Mouse (Mus musculus) olfactory bulb, adult 2 months (tissue): ENCODE data around the gene Olfr1438-ps1. TPM values are rescaled to one million over a fixed set of nuclear protein-coding genes. Genes with fewer than 3 reads are reported as not detected.
"Not testable (repeated sequence)": the region's sequence is repeated elsewhere in the genome, so short reads cannot be mapped to it uniquely, and the experiment has no call there.

Experiments
- H3K27ac ChIP-seq: fragments of 200-500 bp; 2 replicates; pipeline ENCODE4 v1.5.1; 2012; ENCODE audit warnings: low read depth, low read length; ENCODE audit not compliant: insufficient read depth
- H3K4me1 ChIP-seq: fragments of 200-500 bp; 2 replicates; pipeline ENCODE4 v1.6.1; 2012; ENCODE audit warnings: low read length; ENCODE audit not compliant: control insufficient read depth, insufficient read depth
- H3K4me3 ChIP-seq: fragments of 200-500 bp; 2 replicates; pipeline ENCODE4 v1.5.1; 2012; ENCODE audit warnings: mild to moderate bottlenecking, low read depth, low read length, moderate library complexity; ENCODE audit not compliant: insufficient read depth
- CTCF ChIP-seq: fragments of 200-500 bp; IDR thresholded peaks from 2 replicates; pipeline ENCODE4 v1.5.1; 2012; ENCODE audit warnings: low read depth, mild to moderate bottlenecking, low read length, moderate library complexity; ENCODE audit not compliant: insufficient read depth
- POLR2A ChIP-seq: fragments of 200-500 bp; IDR thresholded peaks from 2 replicates; pipeline ENCODE4 v1.6.1; 2012; ENCODE audit warnings: mild to moderate bottlenecking, low read depth, low read length, moderate library complexity; ENCODE audit not compliant: insufficient read depth
- WGBS: fragments of 180-500 bp; shearing (Covaris S2); methylation state at CpG from one replicate; pipeline ENCODE4 v1.1.7; 2018; 5-methylcytosine and 5-hydroxymethylcytosine counted together
- polyA plus RNA-seq: library from polyadenylated mRNA; stranded (reverse); fragments of >200 nt; gene quantifications from 2 replicates; pipeline ENCODE4 v1.2.4, GENCODE M21; 2012; ENCODE audit warnings: low replicate concordance; ENCODE audit not compliant: missing spikeins, insufficient read depth, insufficient read length

The Olfr1438-ps1 gene
- not detected in 2 replicates for polyA plus RNA-seq

GRCm38 (mm10) chr19:12335810-12336209 lies at the start of gene Olfr1438-ps1:
TSS of gene Olfr1438-ps1 (minus strand) at chr19:12335910.
- no peak within 1 kb of the TSS for H3K27ac ChIP-seq
- 82% methylated on average over 3 of the region's 3 CpGs for WGBS

GRCm38 (mm10) chr19:12374465-12375025 lies 38.8 kb upstream of the Olfr1438-ps1 start:
- Histone ChIP-seq H3K27ac (no peak overlapping the region), H3K4me1 (no peaks in the 10 kb centered on the region), H3K4me3 (no peak overlapping the region)
- 57% methylated on average over 2 of the region's 2 CpGs for WGBS
- TF ChIP-seq CTCF (no peak), POLR2A (no peak)

More at GRCm38 (mm10) chr19:12335810-12336209, at the start of gene Olfr1438-ps1:
- no peak for TF ChIP-seq POLR2A
- no peak for TF ChIP-seq CTCF
- Histone ChIP-seq H3K4me1 (no peaks in the 10 kb centered on the region), H3K4me3 (no peak within 1 kb of the TSS)

- Histone ChIP-seq H3K27ac (no peak overlapping the region), H3K4me1 (no peaks in the 10 kb centered on the region), H3K4me3 (no peak overlapping the region)
- WGBS: 81% methylated on average over 3 of the region's 3 CpGs
- no peak for TF ChIP-seq POLR2A
- no peak for TF ChIP-seq CTCF
These were observed 37.3 kb upstream of the Olfr1438-ps1 start for GRCm38 (mm10) chr19:12373004-12373403.

- no peak within 1 kb of the TSS for H3K4me3 ChIP-seq
- WGBS: 79% methylated on average over 2 of the region's 2 CpGs
- no peak for TF ChIP-seq CTCF
- no peak for TF ChIP-seq POLR2A
- no peaks in the 10 kb centered on the region for H3K4me1 ChIP-seq
- no peak within 1 kb of the TSS for H3K27ac ChIP-seq
These were observed 10.7 kb downstream of the Olfr1438-ps1 start, which contains the start of gene Olfr1437 for GRCm38 (mm10) chr19:12325001-12325400. TSS of gene Olfr1437 (minus strand) at chr19:12325101.

DNA sequence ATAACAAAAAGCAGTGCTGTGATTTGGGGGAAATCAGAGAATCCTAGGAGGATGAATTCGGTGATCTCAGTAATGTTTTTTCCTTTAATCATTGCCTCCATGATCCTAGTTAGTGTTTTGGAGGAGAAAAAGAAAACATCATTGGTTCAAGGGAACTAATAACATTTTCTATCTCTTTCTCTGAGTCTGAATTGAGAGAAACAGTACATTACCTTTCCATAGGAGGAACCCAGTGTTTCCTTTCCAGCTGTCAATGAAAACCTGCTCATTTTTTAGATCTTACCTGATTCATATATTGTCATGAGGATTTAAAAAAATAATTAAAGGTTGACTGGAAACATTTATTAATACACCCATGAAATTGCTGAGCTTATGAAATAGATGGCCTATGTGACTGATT lies 36.7 kb downstream of the Olfr1438-ps1 start, which contains the start of gene Olfr1436:
TSS of gene Olfr1436 (minus strand) at position 101 of the 400 bp plus-strand sequence.
- 83% methylated on average over 1 of the region's 1 CpGs for WGBS
- not testable (repeated sequence) for H3K4me1 ChIP-seq, H3K27ac ChIP-seq, H3K4me3 ChIP-seq

DNA sequence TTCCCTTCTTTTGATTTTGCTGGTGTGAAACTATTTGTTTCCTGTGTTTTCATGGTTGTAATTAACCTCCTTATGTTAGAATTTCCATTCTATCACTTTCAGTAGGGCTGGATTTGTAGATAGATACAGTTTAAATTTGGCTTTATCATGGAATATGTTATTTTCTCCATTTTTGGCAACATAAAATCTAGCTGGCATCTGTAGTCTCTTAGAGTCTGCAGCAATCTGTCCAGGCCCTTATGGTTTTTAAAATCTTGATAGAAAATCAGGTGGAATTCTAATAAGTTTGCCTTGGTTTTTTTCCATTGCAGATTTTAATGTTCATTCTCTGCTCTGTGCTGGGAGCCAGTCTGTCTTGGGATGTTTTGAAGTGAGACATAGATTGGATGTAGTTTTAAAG lies 42.7 kb downstream of the Olfr1438-ps1 start:
- Histone ChIP-seq H3K27ac (no peak overlapping the region), H3K4me3 (no peak overlapping the region), H3K4me1 (no peaks in the 10 kb centered on the region)
- TF ChIP-seq CTCF (no peak), POLR2A (no peak)

- WGBS: 53% methylated on average over 2 of the region's 2 CpGs
- Histone ChIP-seq H3K27ac (no peak within 1 kb of the TSS), H3K4me1 (no peaks in the 10 kb centered on the region)
These were observed 56.2 kb downstream of the Olfr1438-ps1 start, which contains the start of gene Olfr1434 for GRCm38 (mm10) chr19:12279554-12279953. TSS of gene Olfr1434 (plus strand) at chr19:12279854.

More at GRCm38 (mm10) chr19:12279554-12279953, 56.2 kb downstream of the Olfr1438-ps1 start, which contains the start of gene Olfr1434:
- no peak within 1 kb of the TSS for H3K4me3 ChIP-seq
- TF ChIP-seq POLR2A (no peak), CTCF (no peak)

Other genes with a start within 250 kb of the Olfr1438-ps1 start
- not detected in 2 replicates for gene Olfr1426, start 243.9 kb downstream of the Olfr1438-ps1 start, polyA plus RNA-seq
- not detected in 2 replicates for gene Olfr1427, start 232.6 kb downstream of the Olfr1438-ps1 start, polyA plus RNA-seq
- gene Olfr1428, start 220.0 kb downstream of the Olfr1438-ps1 start, polyA plus RNA-seq: not detected in 2 replicates
- not detected in 2 replicates for gene Olfr76, start 212.7 kb downstream of the Olfr1438-ps1 start, polyA plus RNA-seq
- gene Olfr1555-ps1, start 165.8 kb downstream of the Olfr1438-ps1 start, polyA plus RNA-seq: not detected in 2 replicates
- not detected in 2 replicates for gene Olfr1431, start 135.3 kb downstream of the Olfr1438-ps1 start, polyA plus RNA-seq
- not detected in 2 replicates for gene Olfr1432, start 103.3 kb downstream of the Olfr1438-ps1 start, polyA plus RNA-seq
- not detected in 2 replicates for gene Olfr262, start 94.3 kb downstream of the Olfr1438-ps1 start, polyA plus RNA-seq
- not detected in 2 replicates for gene Olfr235, start 74.9 kb downstream of the Olfr1438-ps1 start, polyA plus RNA-seq
- gene Olfr1434, start 56.1 kb downstream of the Olfr1438-ps1 start, polyA plus RNA-seq: not detected in 2 replicates
- gene Olfr1436, start 36.8 kb downstream of the Olfr1438-ps1 start, polyA plus RNA-seq: not detected in 2 replicates
- gene Olfr1437, start 10.8 kb downstream of the Olfr1438-ps1 start, polyA plus RNA-seq: not detected in 2 replicates
- gene Olfr1440, start 51.4 kb upstream of the Olfr1438-ps1 start, polyA plus RNA-seq: not detected in 2 replicates
- not detected in 2 replicates for gene Olfr1441, start 81.5 kb upstream of the Olfr1438-ps1 start, polyA plus RNA-seq
- not detected in 2 replicates for gene Pfpl, start 92.0 kb upstream of the Olfr1438-ps1 start, polyA plus RNA-seq
- gene Mpeg1, start 124.9 kb upstream of the Olfr1438-ps1 start, polyA plus RNA-seq: not detected in 2 replicates
- not detected in 2 replicates for gene Dtx4, start 165.5 kb upstream of the Olfr1438-ps1 start, polyA plus RNA-seq
- gene Fam111a, start 209.8 kb upstream of the Olfr1438-ps1 start, polyA plus RNA-seq: not detected in 2 replicates